ENCODE assay signal across 13 mouse cellular contexts in genomic region chr5:147681224-147681623, GRCm38 (mm10). TPM values are rescaled to one million over a fixed set of nuclear protein-coding genes. Genes with fewer than 3 reads are reported as not detected.
DNase-seq lines count a peak whose midpoint lies in the region; ATAC-seq and TF ChIP-seq lines count a peak whose summit lies in the region.
"Had no signal": no experiment of that assay in that cellular context is flagged by ENCODE, and none has a peak within 500 bp of the region (broad histone marks: within the 10 kb centered on the region; RNA-seq: fewer than 3 reads in every experiment).

No protein-coding gene starts in this region.

- H3K4me2 ChIP-seq in kidney, embryonic 14.5 days (replicated peaks; ENCODE audit: low read depth, low read length): peak overlapping the region; percentile 24; the same call in 1 of the 2 replicates
- peak overlapping the region; percentile 39 for H3K4me2 ChIP-seq in CH12.LX (ENCODE audit: insufficient read depth, low read depth, poor library complexity, severe bottlenecking)
- H3K4me2 ChIP-seq: limb, embryonic 12.5 days had no signal

- no peak for TF ChIP-seq POLR2A in CH12.LX (IDR thresholded peaks at IDR 0.05; ENCODE audit: low read depth, low read length)

- H3K9me3 ChIP-seq in kidney, embryonic 14.5 days (ENCODE audit: control insufficient read depth, low read length): no peaks in the 10 kb centered on the region
- H3K9me3 ChIP-seq in CH12.LX (replicated peaks; ENCODE audit: low read length): no peaks in the 10 kb centered on the region
- H3K9me3 ChIP-seq: limb, embryonic 12.5 days had no signal

- no peaks in the 10 kb centered on the region for H3K79me2 ChIP-seq in CH12.LX (replicated peaks; ENCODE audit: control insufficient read depth, extremely low read depth, insufficient read depth, poor library complexity, severe bottlenecking)

- no peak for TF ChIP-seq RAD21 in CH12.LX (IDR thresholded peaks at IDR 0.05; ENCODE audit: low read depth, low read length)

- TF ChIP-seq CTCF in gastrocnemius, adult 2 months (IDR thresholded peaks at IDR 0.05): no peak
- no peak for TF ChIP-seq CTCF in CH12.LX (conservative IDR thresholded peaks at IDR 0.05 in 1 of 2, IDR thresholded peaks at IDR 0.05 in 1 of 2; ENCODE audit: low read depth in 2 of 2, low read length in 2 of 2)
- TF ChIP-seq CTCF in layer of hippocampus, adult 2 months (conservative IDR thresholded peaks at IDR 0.05): no peak

- dilution Hi-C loops in CH12.LX (cut with MboI; ENCODE audit: extremely low pct_ligation_motif_present, extremely low pct_unique_long_range_greater_than_20kb, low sequenced_read_pairs): no loop called here

- no peak for TF ChIP-seq EP300 in CH12.LX (IDR thresholded peaks at IDR 0.05; ENCODE audit: low read length)

- no peaks in the 10 kb centered on the region for H3K27me3 ChIP-seq in kidney, embryonic 14.5 days (ENCODE audit: control insufficient read depth, insufficient read depth, low read length)
- no peaks in the 10 kb centered on the region for H3K27me3 ChIP-seq in CH12.LX (replicated peaks)

- ATAC-seq in kidney, embryonic 14.5 days (ENCODE audit: low FRiP score, low TSS enrichment): no peak

- no peak overlapping the region for H3K9ac ChIP-seq in kidney, embryonic 14.5 days (ENCODE audit: low read depth, low read length)
- no peak overlapping the region for H3K9ac ChIP-seq in CH12.LX (ENCODE audit: insufficient read depth, low read depth)
- H3K9ac ChIP-seq: limb, embryonic 12.5 days had no signal

- in situ Hi-C loops in CH12.LX (cut with MboI; ENCODE audit: low pct_ligation_motif_present, low pct_unique_long_range_greater_than_20kb, low sequenced_read_pairs): no loop called here

- whole genome bisulfite sequencing in kidney, embryonic 14.5 days: 6% methylated on average over 10 of the region's 10 CpGs

- H3K4me1 ChIP-seq in kidney, embryonic 14.5 days (ENCODE audit: control insufficient read depth, insufficient read depth, low read length): no peaks in the 10 kb centered on the region
- H3K4me1 ChIP-seq in CH12.LX (ENCODE audit: control insufficient read depth in 1 of 2, insufficient read depth in 2 of 2): peaks cover 19 to 45% of the 10 kb centered on the region in 2 experiments
- H3K4me1 ChIP-seq: limb, embryonic 12.5 days had no signal

- intact Hi-C loops in gastrocnemius, adult 2 months (cut with DNase I): no loop called here
- intact Hi-C loops in gastrocnemius, postnatal 36 days (cut with DNase I): no loop called here

- H3K36me3 ChIP-seq in kidney, embryonic 14.5 days (ENCODE audit: control insufficient read depth, insufficient read depth, low read length): no peaks in the 10 kb centered on the region
- no peaks in the 10 kb centered on the region for H3K36me3 ChIP-seq in CH12.LX (replicated peaks in 1 of 2; ENCODE audit: control insufficient read depth in 1 of 2, insufficient read depth in 1 of 2, low read length in 1 of 2)
- H3K36me3 ChIP-seq: limb, embryonic 12.5 days had no signal

- no peak overlapping the region for H3K4me3 ChIP-seq in gastrocnemius, adult 2 months
- no peak overlapping the region for H3K4me3 ChIP-seq in kidney, embryonic 14.5 days (ENCODE audit: low read length)
- no peak overlapping the region for H3K4me3 ChIP-seq in CH12.LX (replicated peaks in 1 of 3; ENCODE audit: low read depth in 2 of 3, low read length in 2 of 3, poor library complexity in 1 of 3)
- H3K4me3 ChIP-seq in layer of hippocampus, adult 2 months: no peak overlapping the region
- H3K4me3 ChIP-seq: limb, embryonic 12.5 days had no signal

- H3K27ac ChIP-seq in gastrocnemius, adult 2 months: peak overlapping the region; percentile 31; the same call in 1 of the 2 replicates
- no peak overlapping the region for H3K27ac ChIP-seq in kidney, embryonic 14.5 days (ENCODE audit: low read depth, low read length)
- no peak overlapping the region for H3K27ac ChIP-seq in CH12.LX (ENCODE audit: insufficient read depth, low read depth)
- no peak overlapping the region for H3K27ac ChIP-seq in layer of hippocampus, adult 2 months
- H3K27ac ChIP-seq: limb, embryonic 12.5 days; macrophage; stomach, postnatal 0 days had no signal

- DNase-seq in gastrocnemius, adult 2 months: no peak
- no peak for DNase-seq in gastrocnemius, postnatal 36 days
- DNase-seq in kidney, adult 18-20 months: no peak
- DNase-seq in CH12.LX (ENCODE audit: extremely low read depth): no peak
- peak; percentile 45 for DNase-seq in adrenal gland, postnatal 14 days
- no peak for DNase-seq in right cerebral cortex, postnatal 36 days (ENCODE audit: low spot score in 2 of 2)
- no peak for DNase-seq in layer of hippocampus, adult 2 months (ENCODE audit: low spot score in 2 of 2)
- DNase-seq: heart, postnatal 14 days; thymus, postnatal 4 days had no signal

TF ChIP-seq in CH12.LX, 34 proteins besides CTCF, POLR2A, EP300 and RAD21:
- TF ChIP-seq UBTF (IDR thresholded peaks at IDR 0.05; ENCODE audit: low read depth, low read length): no peak
- 0 out of 2 replicates have a peak, but pooled peaks have one; percentile 17 for TF ChIP-seq MEF2A (IDR thresholded peaks at IDR 0.05; ENCODE audit: borderline replicate concordance, low read depth, low read length)
TF ChIP-seq in CH12.LX: peak in this region for 1.

RNA-seq across cellular contexts. Expression of gene Flt1, which starts 44.6 kb away (rescaled TPM):
- total RNA-seq in gastrocnemius, adult 2 months (2021): 10 to 100 TPM; 32.7 to 42.2 TPM
- 10 to 100 TPM; 26.3 to 28.2 TPM for total RNA-seq in gastrocnemius, postnatal 36 days (2021)
- 12.5 and 20.0 TPM in 2 replicates for polyA plus RNA-seq in kidney, embryonic 14.5 days (2014; fragmentation: Nextera tagmentation; extraction: Ambion mirVana)
- total RNA-seq in CH12.LX (2012; rRNA removed) (0.29 and 0.47 TPM in 2 replicates), CH12.LX (2014; rRNA removed) (0.26 and 0.27 TPM in 2 replicates)
- 0.85 and 0.94 TPM in 2 replicates for polyA plus RNA-seq in CH12.LX (2012; ENCODE audit: insufficient read length, low read depth)
- 56.2 and 60.0 TPM in 2 replicates for total RNA-seq in adrenal gland, postnatal 14 days (2021)
- total RNA-seq in layer of hippocampus, adult 2 months (2021): 10 to 100 TPM; 31.7 to 34.7 TPM

Comparison
In these comparisons a context has a peak if more than half of its experiments do, and no peak if none do; other contexts are left out.
1. RNA of gene Flt1, which starts 44.6 kb away (total RNA-seq): 56.2 to 60.0 TPM in adrenal gland, postnatal 14 days, 32.7 to 42.2 TPM in gastrocnemius, adult 2 months, 31.7 to 34.7 TPM in layer of hippocampus, adult 2 months and 26.3 to 28.2 TPM in gastrocnemius, postnatal 36 days; 0.26 to 0.47 TPM in CH12.LX; every median in the first group is over 10 times any median in the second.